Mouse (Mus musculus) CH12.LX (cell line): Measurements from ENCODE around the gene Chac2. TPM values are rescaled to one million over a fixed set of nuclear protein-coding genes. Genes with fewer than 3 reads are reported as not detected.
A peak's percentile ranks its signal among the peaks of the same experiment; 100 is the strongest.

Experiments
- DNase-seq: peaks from one replicate; pipeline ENCODE4 v3.0.0-alpha.2; 2013; ENCODE audit errors: extremely low read depth
- H3K27ac ChIP-seq: 2 replicates; pipeline ENCODE4 v1.5.1; 2012; ENCODE audit warnings: low read depth, mild to moderate bottlenecking, control low read depth, moderate library complexity; ENCODE audit not compliant: insufficient read depth
- H3K27me3 ChIP-seq: replicated peaks from 2 replicates; pipeline ENCODE3; 2012; ENCODE audit warnings: inconsistent platforms
- H3K36me3 ChIP-seq, 2 experiments: replicated peaks in 1 of 2; 2 replicates each; pipeline versions ENCODE3 to v1.6.1; 2012; ENCODE audit warnings: inconsistent platforms in 1 of 2, low read length in 1 of 2, mild to moderate bottlenecking in 1 of 2, mixed read lengths in 1 of 2, moderate library complexity in 1 of 2; ENCODE audit not compliant: control insufficient read depth in 1 of 2, insufficient read depth in 1 of 2
- H3K4me1 ChIP-seq, 2 experiments: 2 replicates each; pipeline ENCODE4 v1.6.1; 2012; ENCODE audit warnings: inconsistent platforms in 1 of 2, moderate library complexity in 1 of 2; ENCODE audit not compliant: insufficient read depth in 2 of 2, control insufficient read depth in 1 of 2
- H3K4me2 ChIP-seq: 2 replicates; pipeline ENCODE4 v1.6.1; 2012; ENCODE audit warnings: low read depth, mild to moderate bottlenecking, control low read depth; ENCODE audit not compliant: poor library complexity, insufficient read depth, severe bottlenecking
- H3K4me3 ChIP-seq, 3 experiments: fragments of 150-350 bp in 1 of 3; sonication (generic) in 1 of 3; replicated peaks in 1 of 3; 2 replicates each; pipeline versions ENCODE3 to v1.5.1; 2011 to 2012; ENCODE audit warnings: low read depth in 2 of 3, low read length in 2 of 3, mild to moderate bottlenecking in 2 of 3, moderate library complexity in 2 of 3, control low read depth in 1 of 3, improper control_type of control experiment in 1 of 3, inconsistent platforms in 1 of 3, mixed read lengths in 1 of 3; ENCODE audit not compliant: poor library complexity in 1 of 3
- H3K79me2 ChIP-seq: replicated peaks from 2 replicates; pipeline ENCODE4 v1.6.1; 2012; ENCODE audit warnings: mild to moderate bottlenecking, moderate library complexity; ENCODE audit not compliant: control insufficient read depth, poor library complexity, insufficient read depth, severe bottlenecking; ENCODE audit errors: extremely low read depth
- H3K9ac ChIP-seq: 2 replicates; pipeline ENCODE4 v1.6.1; 2012; ENCODE audit warnings: low read depth, mild to moderate bottlenecking, control low read depth, moderate library complexity; ENCODE audit not compliant: insufficient read depth
- H3K9me3 ChIP-seq: replicated peaks from 2 replicates; pipeline ENCODE3; 2012; ENCODE audit warnings: low read length, inconsistent platforms, mixed read lengths
- BHLHE40 ChIP-seq: IDR thresholded peaks from 2 replicates; pipeline ENCODE4 v1.6.1; 2011; ENCODE audit warnings: mild to moderate bottlenecking, low read depth, low read length, improper control_type of control experiment
- CHD1 ChIP-seq: IDR thresholded peaks from 2 replicates; pipeline ENCODE4 v1.6.1; 2012; ENCODE audit warnings: low read depth, low read length, improper control_type of control experiment, inconsistent platforms
- CHD2 ChIP-seq: IDR thresholded peaks from 2 replicates; pipeline ENCODE4 v1.6.1; 2011; ENCODE audit warnings: low read length, improper control_type of control experiment
- EP300 ChIP-seq: IDR thresholded peaks from 2 replicates; pipeline ENCODE4 v1.6.1; 2011; ENCODE audit warnings: low read length, improper control_type of control experiment
- ETS1 ChIP-seq: conservative IDR thresholded peaks from 2 replicates; pipeline ENCODE4 v1.6.1; 2012; ENCODE audit warnings: low read depth, mild to moderate bottlenecking, inconsistent platforms, low read length, improper control_type of control experiment, moderate library complexity
- GABPA ChIP-seq: IDR thresholded peaks from 2 replicates; pipeline ENCODE4 v1.6.1; 2012; ENCODE audit warnings: low read depth, low read length, improper control_type of control experiment, inconsistent platforms; ENCODE audit not compliant: insufficient replicate concordance
- IRF4 ChIP-seq: IDR thresholded peaks from 2 replicates; pipeline ENCODE4 v1.6.1; 2014; ENCODE audit warnings: low read depth, mild to moderate bottlenecking, inconsistent platforms, low read length, improper control_type of control experiment
- JUN ChIP-seq: IDR thresholded peaks from 2 replicates; pipeline ENCODE4 v1.6.1; 2011; ENCODE audit warnings: low read depth, mild to moderate bottlenecking, low read length, improper control_type of control experiment, moderate library complexity; ENCODE audit not compliant: insufficient read depth
- KAT2A ChIP-seq: IDR thresholded peaks from 2 replicates; pipeline ENCODE4 v1.6.1; 2012; ENCODE audit warnings: low read length, improper control_type of control experiment, inconsistent platforms; ENCODE audit not compliant: insufficient replicate concordance
- MAFK ChIP-seq: IDR thresholded peaks from 2 replicates; pipeline ENCODE4 v1.6.1; 2011; ENCODE audit warnings: low read length, improper control_type of control experiment; ENCODE audit not compliant: insufficient replicate concordance
- MAZ ChIP-seq: IDR thresholded peaks from 2 replicates; pipeline ENCODE4 v1.6.1; 2012; ENCODE audit warnings: low read depth, mild to moderate bottlenecking, inconsistent platforms, low read length, improper control_type of control experiment, moderate library complexity
- MXI1 ChIP-seq: IDR thresholded peaks from 2 replicates; pipeline ENCODE4 v1.6.1; 2011; ENCODE audit warnings: mild to moderate bottlenecking, low read depth, low read length, improper control_type of control experiment
- NELFE ChIP-seq: IDR thresholded peaks from 2 replicates; pipeline ENCODE4 v1.6.1; 2011; ENCODE audit warnings: low read depth, low read length, improper control_type of control experiment
- NRF1 ChIP-seq: IDR thresholded peaks from 2 replicates; pipeline ENCODE4 v1.6.1; 2014; ENCODE audit warnings: low read depth, mild to moderate bottlenecking, inconsistent platforms, low read length, improper control_type of control experiment, moderate library complexity
- POLR2A ChIP-seq: IDR thresholded peaks from 2 replicates; pipeline ENCODE4 v1.6.1; 2011; ENCODE audit warnings: low read depth, mild to moderate bottlenecking, improper control_type of control experiment, low read length
- POLR2AphosphoS2 ChIP-seq: IDR thresholded peaks from 2 replicates; pipeline ENCODE4 v1.6.1; 2011; ENCODE audit warnings: low read depth, low read length, improper control_type of control experiment
- RCOR1 ChIP-seq: conservative IDR thresholded peaks from 2 replicates; pipeline ENCODE4 v1.6.1; 2012; ENCODE audit warnings: low read depth, mild to moderate bottlenecking, inconsistent platforms, low read length, improper control_type of control experiment
- SMC3 ChIP-seq: IDR thresholded peaks from 2 replicates; pipeline ENCODE4 v1.6.1; 2011; ENCODE audit warnings: low read depth, low read length, improper control_type of control experiment
- USF2 ChIP-seq: conservative IDR thresholded peaks from 2 replicates; pipeline ENCODE4 v1.6.1; 2011; ENCODE audit warnings: low read depth, low read length, improper control_type of control experiment
- ZC3H11A ChIP-seq: IDR thresholded peaks from 2 replicates; pipeline ENCODE4 v1.6.1; 2012; ENCODE audit warnings: low read depth, mild to moderate bottlenecking, inconsistent platforms, low read length, improper control_type of control experiment
- dilution Hi-C: fragments of 300-500 bp; cut with MboI; formaldehyde crosslinking; loops from 2 replicates; pipeline ENCODE4 v1.14.3; 2020; ENCODE audit warnings: low sequenced_read_pairs; ENCODE audit not compliant: extremely low pct_unique_long_range_greater_than_20kb, extremely low pct_ligation_motif_present
- in situ Hi-C: fragments of 300-500 bp; cut with MboI; formaldehyde crosslinking; loops from 3 replicates; pipeline ENCODE4 v1.14.3; 2019; ENCODE audit warnings: low sequenced_read_pairs, low pct_ligation_motif_present, low pct_unique_long_range_greater_than_20kb, mixed read lengths
- polyA plus RNA-seq: library from polyadenylated mRNA; unstranded; fragments of >175 nt; gene quantifications from 2 replicates; pipeline ENCODE4 v1.2.1, GENCODE M21; 2012; ENCODE audit warnings: low read depth; ENCODE audit not compliant: insufficient read length
- total RNA-seq, 2 experiments: library from RNA; depleted of rRNA; stranded (reverse); fragments of 300-350 nt in 1 of 2; fragments of >200 nt in 1 of 2; gene quantifications; 2 replicates each; pipeline ENCODE4 v1.2.3; 2012 to 2014

The Chac2 gene
- total and polyA plus RNA-seq, 3 experiments, result 8.7 to 26.9 (median 9.2) TPM

GRCm38 (mm10) chr11:30952829-30953228, 33.3 kb downstream of the Chac2 start:
- DNase-seq, result no peak
- H3K4me2 ChIP-seq, result peak overlapping the region; percentile 97
- H3K4me1 ChIP-seq, result peaks cover 0 to 19% of the 10 kb centered on the region in 2 experiments; a peak in 2 of 4 replicates
- peaks cover 15 to 48% of the 10 kb centered on the region in 2 experiments for H3K36me3 ChIP-seq
- in situ Hi-C loops, result no loop called here
- no peak overlapping the region for H3K27ac ChIP-seq
- H3K27me3 ChIP-seq, result no peaks in the 10 kb centered on the region
- H3K79me2 ChIP-seq, result peaks cover 16% of the 10 kb centered on the region
- H3K9me3 ChIP-seq, result no peaks in the 10 kb centered on the region
- TF ChIP-seq ZC3H11A, result no peak
- TF ChIP-seq ETS1, result no peak
- no peak for TF ChIP-seq BHLHE40
- no peak for TF ChIP-seq MXI1
- TF ChIP-seq RCOR1, result no peak
- no peak for TF ChIP-seq KAT2A
- no peak for TF ChIP-seq MAZ
- no peak for TF ChIP-seq NRF1
- no peak for TF ChIP-seq GABPA
- TF ChIP-seq POLR2AphosphoS2, result no peak
- no peak for TF ChIP-seq NELFE
- TF ChIP-seq IRF4, result no peak
- no peak for TF ChIP-seq USF2
- no peak for TF ChIP-seq CHD2
- no peak for TF ChIP-seq MAFK
- no peak for TF ChIP-seq JUN
- no peak for TF ChIP-seq CHD1
- no peak for TF ChIP-seq EP300
- no peak for TF ChIP-seq POLR2A
- TF ChIP-seq, all 38 proteins: peak for 0
- Histone ChIP-seq H3K9ac (peak overlapping the region; percentile 88), H3K4me3 (peak overlapping the region; percentile 68 to 93 (median 89))
- dilution Hi-C loops, result no loop called here

- dilution Hi-C loops, result no loop called here
- in situ Hi-C loops, result no loop called here
Observed at GRCm38 (mm10) chr11:30943522-30943921, 42.6 kb downstream of the Chac2 start.

More at GRCm38 (mm10) chr11:30943522-30943921, 42.6 kb downstream of the Chac2 start:
- Histone ChIP-seq H3K27ac (no peak overlapping the region), H3K27me3 (no peaks in the 10 kb centered on the region), H3K36me3 (peaks cover 41 to 79% of the 10 kb centered on the region in 2 experiments), H3K4me3 (no peak overlapping the region), H3K79me2 (no peaks in the 10 kb centered on the region), H3K4me2 (no peak overlapping the region), H3K4me1 (peaks cover 0 to 10% of the 10 kb centered on the region in 2 experiments; a peak in 2 of 4 replicates), H3K9me3 (no peaks in the 10 kb centered on the region), H3K9ac (no peak overlapping the region)
- peak; percentile 23 for DNase-seq
- TF ChIP-seq SMC3 (no peak), EP300 (0 out of 2 replicates have a peak, but pooled peaks have one; percentile 41), IRF4 (peak; percentile 68)
